Mouse (Mus musculus): ENCODE results near the gene Espn. TPM values are rescaled to one million over a fixed set of nuclear protein-coding genes. Genes with fewer than 3 reads are reported as not detected.

Espn gene
- total and polyA plus RNA-seq, 3 experiments = 5.0 to 19.6 TPM; not detected in 1

- TF ChIP-seq EP300 (IDR thresholded peaks at IDR 0.05; ENCODE audit: low read depth in 1 of 2, low read length in 2 of 2) = peak in 1 of 2 experiments; percentile 29; a peak in 1 of 4 replicates
- no peak for TF ChIP-seq ZC3H11A (IDR thresholded peaks at IDR 0.05; ENCODE audit: low read depth, low read length)
- TF ChIP-seq SIN3A (IDR thresholded peaks at IDR 0.05; ENCODE audit: low read length) = no peak
- TF ChIP-seq ETS1 (IDR thresholded peaks at IDR 0.05; ENCODE audit: low read depth, low read length) = peak; percentile 8; the same call in 1 of the 2 replicates
- peak; percentile 27 for DNase-seq (ENCODE audit: low read depth, low spot score)
- H3K79me2 ChIP-seq (ENCODE audit: control insufficient read depth, insufficient read depth, low read length, poor library complexity) = peaks cover 46% of the 10 kb centered on the region
- H3K36me3 ChIP-seq (ENCODE audit: control insufficient read depth in 1 of 2, insufficient read depth in 2 of 2, low read length in 2 of 2) = peaks cover under 1 to 50% of the 10 kb centered on the region in 2 experiments; a peak in 2 of 4 replicates
- no peaks in the 10 kb centered on the region for H3K27me3 ChIP-seq (ENCODE audit: control insufficient read depth in 1 of 2, insufficient read depth in 2 of 2, low read length in 2 of 2)
- no peak overlapping the region for H3K9ac ChIP-seq (ENCODE audit: control insufficient read depth, low read depth, low read length, poor library complexity, severe bottlenecking)
- H3K4me3 ChIP-seq (ENCODE audit: control insufficient read depth in 1 of 2, insufficient read depth in 1 of 2, low read depth in 2 of 2, low read length in 2 of 2) = no peak overlapping the region
- H3K4me1 ChIP-seq (ENCODE audit: control insufficient read depth in 1 of 2, insufficient read depth in 2 of 2, low read length in 2 of 2) = peaks cover 39 to 62% of the 10 kb centered on the region in 2 experiments
- H3K9me3 ChIP-seq (replicated peaks; ENCODE audit: insufficient read depth, low read length) = no peaks in the 10 kb centered on the region
- peak overlapping the region; percentile 50; the same call in 1 of the 2 replicates for H3K27ac ChIP-seq (ENCODE audit: control insufficient read depth, low read depth, low read length)
Measured at GRCm38 (mm10) chr4:152188651-152189050, 36.5 kb upstream of the Espn start.

DNA sequence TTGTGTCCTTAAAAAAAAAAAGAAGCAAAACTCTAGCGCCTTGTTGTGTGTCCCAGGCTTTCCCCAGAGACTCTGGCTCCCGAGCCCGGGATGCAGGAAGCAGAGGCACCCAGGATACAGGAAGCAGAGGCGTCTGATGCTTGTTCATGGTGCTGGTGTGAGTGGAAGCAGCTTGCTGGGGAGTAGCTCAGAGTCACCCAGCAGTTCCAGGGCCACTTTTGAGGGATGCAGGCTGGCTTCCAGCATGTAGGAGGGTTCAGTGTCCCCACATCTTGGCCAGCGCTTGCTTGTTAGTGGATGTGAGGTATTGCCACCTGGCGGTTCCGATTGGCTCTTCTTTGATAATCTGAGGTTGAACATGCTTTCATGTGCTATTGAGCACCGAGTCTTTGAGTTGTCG is 35.0 kb upstream of the Espn start:
- peak overlapping the region; percentile 73 for H3K27ac ChIP-seq (ENCODE audit: control insufficient read depth, low read depth, low read length)
- no peaks in the 10 kb centered on the region for H3K9me3 ChIP-seq (replicated peaks; ENCODE audit: insufficient read depth, low read length)
- no peaks in the 10 kb centered on the region for H3K27me3 ChIP-seq (ENCODE audit: control insufficient read depth in 1 of 2, insufficient read depth in 2 of 2, low read length in 2 of 2)
- peaks cover 37 to 54% of the 10 kb centered on the region in 2 experiments for H3K4me1 ChIP-seq (ENCODE audit: control insufficient read depth in 1 of 2, insufficient read depth in 2 of 2, low read length in 2 of 2)
- TF ChIP-seq NRF1 (IDR thresholded peaks at IDR 0.05; ENCODE audit: insufficient read depth, low read depth, low read length, poor library complexity, severe bottlenecking) (no peak), USF2 (IDR thresholded peaks at IDR 0.05; ENCODE audit: borderline replicate concordance in 1 of 2, insufficient read depth in 1 of 2, low read depth in 1 of 2, low read length in 2 of 2) (no peak), TCF12 (IDR thresholded peaks at IDR 0.05; ENCODE audit: low read depth, low read length) (no peak), HCFC1 (IDR thresholded peaks at IDR 0.05; ENCODE audit: low read depth, low read length) (no peak), NELFE (IDR thresholded peaks at IDR 0.05; ENCODE audit: low read depth, low read length) (0 out of 2 replicates have a peak, but pooled peaks have one; percentile 5)
- peaks cover 40% of the 10 kb centered on the region for H3K79me2 ChIP-seq (ENCODE audit: control insufficient read depth, insufficient read depth, low read length, poor library complexity)
- H3K9ac ChIP-seq (ENCODE audit: control insufficient read depth, low read depth, low read length, poor library complexity, severe bottlenecking) = peak overlapping the region; percentile 8; the same call in 1 of the 2 replicates
- H3K36me3 ChIP-seq (ENCODE audit: control insufficient read depth in 1 of 2, insufficient read depth in 2 of 2, low read length in 2 of 2) = peaks cover 4 to 46% of the 10 kb centered on the region in 2 experiments; a peak in 3 of 4 replicates
- no peak for DNase-seq (ENCODE audit: low read depth, low spot score)
- H3K4me3 ChIP-seq (ENCODE audit: control insufficient read depth in 1 of 2, insufficient read depth in 1 of 2, low read depth in 2 of 2, low read length in 2 of 2) = no peak overlapping the region; a peak in 1 of 4 replicates

GRCm38 (mm10) chr4:152186205-152187082 is 34.3 kb upstream of the Espn start:
- Histone ChIP-seq H3K9me3 (replicated peaks; ENCODE audit: insufficient read depth, low read length) (no peaks in the 10 kb centered on the region), H3K36me3 (ENCODE audit: control insufficient read depth in 1 of 2, insufficient read depth in 2 of 2, low read length in 2 of 2) (peaks cover 4 to 46% of the 10 kb centered on the region in 2 experiments; a peak in 3 of 4 replicates), H3K79me2 (ENCODE audit: control insufficient read depth, insufficient read depth, low read length, poor library complexity) (peaks cover 42% of the 10 kb centered on the region), H3K4me3 (ENCODE audit: control insufficient read depth in 1 of 2, insufficient read depth in 1 of 2, low read depth in 2 of 2, low read length in 2 of 2) (peak overlapping the region; percentile 25 to 68), H3K4me1 (ENCODE audit: control insufficient read depth in 1 of 2, insufficient read depth in 2 of 2, low read length in 2 of 2) (peaks cover 37 to 54% of the 10 kb centered on the region in 2 experiments), H3K9ac (ENCODE audit: control insufficient read depth, low read depth, low read length, poor library complexity, severe bottlenecking) (peak overlapping the region; percentile 31), H3K27me3 (ENCODE audit: control insufficient read depth in 1 of 2, insufficient read depth in 2 of 2, low read length in 2 of 2) (no peaks in the 10 kb centered on the region), H3K27ac (ENCODE audit: control insufficient read depth, low read depth, low read length) (peak overlapping the region; percentile 73)
- DNase-seq (ENCODE audit: low read depth, low spot score) = peak; percentile 80
- TF ChIP-seq CHD2 (IDR thresholded peaks at IDR 0.05; ENCODE audit: low read length) = no peak
- no peak for TF ChIP-seq MAFK (IDR thresholded peaks at IDR 0.05; ENCODE audit: borderline replicate concordance, low read depth, low read length)
- 0 out of 2 replicates have a peak, but pooled peaks have one; percentile 35 for TF ChIP-seq MYC (IDR thresholded peaks at IDR 0.05; ENCODE audit: low read depth, low read length)
- no peak for TF ChIP-seq CHD1 (IDR thresholded peaks at IDR 0.05; ENCODE audit: low read depth, low read length)
- no peak for TF ChIP-seq POLR2AphosphoS2 (IDR thresholded peaks at IDR 0.05; ENCODE audit: low read length)
- TF ChIP-seq NELFE (IDR thresholded peaks at IDR 0.05; ENCODE audit: low read depth, low read length) = 0 out of 2 replicates have a peak, but pooled peaks have one; percentile 6
- TF ChIP-seq TAL1 (IDR thresholded peaks at IDR 0.05; ENCODE audit: low read length) = no peak; the same call in 1 of the 2 replicates
- TF ChIP-seq MAX (IDR thresholded peaks at IDR 0.05; ENCODE audit: low read length) = peak; percentile 53; the same call in 1 of the 2 replicates
- no peak for TF ChIP-seq MYB (IDR thresholded peaks at IDR 0.05; ENCODE audit: low read depth, low read length)
- peak; percentile 75 for TF ChIP-seq USF1 (IDR thresholded peaks at IDR 0.05; ENCODE audit: low read depth, low read length)
- peak; percentile 64 for TF ChIP-seq ETS1 (IDR thresholded peaks at IDR 0.05; ENCODE audit: low read depth, low read length)
- peak; percentile 28; the same call in 1 of the 2 replicates for TF ChIP-seq SIN3A (IDR thresholded peaks at IDR 0.05; ENCODE audit: low read length)
- peak; percentile 34 to 54 for TF ChIP-seq EP300 (IDR thresholded peaks at IDR 0.05; ENCODE audit: low read depth in 1 of 2, low read length in 2 of 2)
- TF ChIP-seq ZMIZ1 (IDR thresholded peaks at IDR 0.05; ENCODE audit: low read depth, low read length) = 0 out of 2 replicates have a peak, but pooled peaks have one; percentile 46
- TF ChIP-seq MAZ (IDR thresholded peaks at IDR 0.05; ENCODE audit: low read depth, low read length) = no peak
- TF ChIP-seq ZKSCAN1 (IDR thresholded peaks at IDR 0.05; ENCODE audit: low read depth, low read length) = no peak
- no peak for TF ChIP-seq HCFC1 (IDR thresholded peaks at IDR 0.05; ENCODE audit: low read depth, low read length)

All from MEL (cell line).